Mouse (Mus musculus): ENCODE results near the gene Clcn3. TPM values are rescaled to one million over a fixed set of nuclear protein-coding genes. Genes with fewer than 3 reads are reported as not detected.

Clcn3 gene
- polyA plus RNA-seq, 1 experiment from 2014 or later: 37.5 TPM

GRCm38 (mm10) chr8:60891757-60892156 lies 91.3 kb downstream of the Clcn3 start:
- DNase-seq (ENCODE audit: low spot score) (no peak), ATAC-seq (ENCODE audit: insufficient read depth, low FRiP score, low TSS enrichment) (no peak)
- no peaks in the 10 kb centered on the region for H3K36me3 ChIP-seq (ENCODE audit: control insufficient read depth, insufficient read depth, low read length)
- H3K27me3 ChIP-seq (ENCODE audit: control insufficient read depth, insufficient read depth, low read length): no peaks in the 10 kb centered on the region
- 92% methylated on average over 4 of the region's 4 CpGs for WGBS
- H3K4me2 ChIP-seq (ENCODE audit: low read depth): no peak overlapping the region; the same call in 1 of the 2 replicates
- no peak overlapping the region for H3K9ac ChIP-seq (ENCODE audit: low read length)
- H3K4me3 ChIP-seq (ENCODE audit: low read depth, low read length): no peak overlapping the region
- H3K9me3 ChIP-seq (ENCODE audit: control insufficient read depth, low read length): no peaks in the 10 kb centered on the region
- no peak overlapping the region for H3K27ac ChIP-seq (ENCODE audit: low read depth, low read length)
- H3K4me1 ChIP-seq (ENCODE audit: control insufficient read depth, insufficient read depth, low read length): 0 out of 2 replicates have a peak, but pooled peaks cover 9% of the 10 kb centered on the region

- DNase-seq (ENCODE audit: low spot score) (no peak), ATAC-seq (ENCODE audit: insufficient read depth, low FRiP score, low TSS enrichment) (no peak)
- Histone ChIP-seq H3K9ac (ENCODE audit: low read length) (peak overlapping the region; percentile 73), H3K4me2 (ENCODE audit: low read depth) (peak overlapping the region; percentile 65), H3K4me1 (ENCODE audit: control insufficient read depth, insufficient read depth, low read length) (0 out of 2 replicates have a peak, but pooled peaks cover 9% of the 10 kb centered on the region), H3K4me3 (ENCODE audit: low read depth, low read length) (peak overlapping the region; percentile 73), H3K36me3 (ENCODE audit: control insufficient read depth, insufficient read depth, low read length) (no peaks in the 10 kb centered on the region), H3K9me3 (ENCODE audit: control insufficient read depth, low read length) (no peaks in the 10 kb centered on the region), H3K27me3 (ENCODE audit: control insufficient read depth, insufficient read depth, low read length) (no peaks in the 10 kb centered on the region), H3K27ac (ENCODE audit: low read depth, low read length) (no peak overlapping the region)
- 2% methylated on average over 22 of the region's 23 CpGs for WGBS
Measured at GRCm38 (mm10) chr8:60890520-60890874, 92.6 kb downstream of the Clcn3 start.

GRCm38 (mm10) chr8:60889843-60890519 lies 93.1 kb downstream of the Clcn3 start, which contains the start of gene Hpf1:
TSS of gene Hpf1 (plus strand) at chr8:60890418.
- Histone ChIP-seq H3K9ac (ENCODE audit: low read length) (peak within 1 kb of the TSS; percentile 73), H3K4me3 (ENCODE audit: low read depth, low read length) (peak within 1 kb of the TSS; percentile 73), H3K27ac (ENCODE audit: low read depth, low read length) (no peak within 1 kb of the TSS), H3K9me3 (ENCODE audit: control insufficient read depth, low read length) (no peaks in the 10 kb centered on the region), H3K36me3 (ENCODE audit: control insufficient read depth, insufficient read depth, low read length) (no peaks in the 10 kb centered on the region), H3K4me2 (ENCODE audit: low read depth) (peak within 1 kb of the TSS; percentile 65), H3K4me1 (ENCODE audit: control insufficient read depth, insufficient read depth, low read length) (0 out of 2 replicates have a peak, but pooled peaks cover 9% of the 10 kb centered on the region), H3K27me3 (ENCODE audit: control insufficient read depth, insufficient read depth, low read length) (no peaks in the 10 kb centered on the region)
- ATAC-seq (ENCODE audit: insufficient read depth, low FRiP score, low TSS enrichment): peak; percentile 98
- WGBS: 6% methylated on average over 43 of the region's 43 CpGs
- DNase-seq (ENCODE audit: low spot score): peak; percentile 98

GRCm38 (mm10) chr8:60889131-60889842 lies 93.8 kb downstream of the Clcn3 start:
- no peak overlapping the region for H3K4me3 ChIP-seq (ENCODE audit: low read depth, low read length)
- H3K4me1 ChIP-seq (ENCODE audit: control insufficient read depth, insufficient read depth, low read length): 0 out of 2 replicates have a peak, but pooled peaks cover 9% of the 10 kb centered on the region
- 83% methylated on average over 11 of the region's 11 CpGs for WGBS
- no peak overlapping the region for H3K9ac ChIP-seq (ENCODE audit: low read length)
- ATAC-seq (ENCODE audit: insufficient read depth, low FRiP score, low TSS enrichment) (no peak), DNase-seq (ENCODE audit: low spot score) (no peak)
- H3K27ac ChIP-seq (ENCODE audit: low read depth, low read length): no peak overlapping the region
- H3K9me3 ChIP-seq (ENCODE audit: control insufficient read depth, low read length): no peaks in the 10 kb centered on the region
- H3K36me3 ChIP-seq (ENCODE audit: control insufficient read depth, insufficient read depth, low read length): no peaks in the 10 kb centered on the region
- no peak overlapping the region for H3K4me2 ChIP-seq (ENCODE audit: low read depth)
- no peaks in the 10 kb centered on the region for H3K27me3 ChIP-seq (ENCODE audit: control insufficient read depth, insufficient read depth, low read length)

GRCm38 (mm10) chr8:60886736-60887135 lies 96.4 kb downstream of the Clcn3 start:
- Histone ChIP-seq H3K4me3 (ENCODE audit: low read depth, low read length) (no peak overlapping the region), H3K4me1 (ENCODE audit: control insufficient read depth, insufficient read depth, low read length) (0 out of 2 replicates have a peak, but pooled peaks cover 9% of the 10 kb centered on the region), H3K4me2 (ENCODE audit: low read depth) (no peak overlapping the region), H3K27ac (ENCODE audit: low read depth, low read length) (no peak overlapping the region), H3K9me3 (ENCODE audit: control insufficient read depth, low read length) (no peaks in the 10 kb centered on the region), H3K9ac (ENCODE audit: low read length) (no peak overlapping the region), H3K27me3 (ENCODE audit: control insufficient read depth, insufficient read depth, low read length) (no peaks in the 10 kb centered on the region), H3K36me3 (ENCODE audit: control insufficient read depth, insufficient read depth, low read length) (no peaks in the 10 kb centered on the region)
- WGBS: 71% methylated on average over 6 of the region's 6 CpGs
- ATAC-seq (ENCODE audit: insufficient read depth, low FRiP score, low TSS enrichment) (no peak), DNase-seq (ENCODE audit: low spot score) (no peak)

GRCm38 (mm10) chr8:60883419-60884137 lies 99.5 kb downstream of the Clcn3 start:
- ATAC-seq (ENCODE audit: insufficient read depth, low FRiP score, low TSS enrichment): no peak
- Histone ChIP-seq H3K9me3 (ENCODE audit: control insufficient read depth, low read length) (no peaks in the 10 kb centered on the region), H3K4me1 (ENCODE audit: control insufficient read depth, insufficient read depth, low read length) (no peaks in the 10 kb centered on the region), H3K4me3 (ENCODE audit: low read depth, low read length) (no peak overlapping the region), H3K9ac (ENCODE audit: low read length) (no peak overlapping the region), H3K27me3 (ENCODE audit: control insufficient read depth, insufficient read depth, low read length) (no peaks in the 10 kb centered on the region), H3K27ac (ENCODE audit: low read depth, low read length) (no peak overlapping the region), H3K4me2 (ENCODE audit: low read depth) (no peak overlapping the region), H3K36me3 (ENCODE audit: control insufficient read depth, insufficient read depth, low read length) (no peaks in the 10 kb centered on the region)
- no peak for DNase-seq (ENCODE audit: low spot score)
- 63% methylated on average over 4 of the region's 4 CpGs for WGBS

- Histone ChIP-seq H3K4me1 (ENCODE audit: control insufficient read depth, insufficient read depth, low read length) (no peaks in the 10 kb centered on the region), H3K27me3 (ENCODE audit: control insufficient read depth, insufficient read depth, low read length) (no peaks in the 10 kb centered on the region), H3K36me3 (ENCODE audit: control insufficient read depth, insufficient read depth, low read length) (no peaks in the 10 kb centered on the region), H3K4me2 (ENCODE audit: low read depth) (no peak overlapping the region), H3K9ac (ENCODE audit: low read length) (no peak overlapping the region), H3K27ac (ENCODE audit: low read depth, low read length) (no peak overlapping the region), H3K4me3 (ENCODE audit: low read depth, low read length) (no peak overlapping the region), H3K9me3 (ENCODE audit: control insufficient read depth, low read length) (no peaks in the 10 kb centered on the region)
- DNase-seq (ENCODE audit: low spot score) (no peak), ATAC-seq (ENCODE audit: insufficient read depth, low FRiP score, low TSS enrichment) (no peak)
- 56% methylated on average over 2 of the region's 2 CpGs for WGBS
Measured at GRCm38 (mm10) chr8:60878617-60879016, 104.5 kb downstream of the Clcn3 start.

- Histone ChIP-seq H3K4me3 (ENCODE audit: low read depth, low read length) (no peak overlapping the region), H3K9ac (ENCODE audit: low read length) (no peak overlapping the region), H3K4me2 (ENCODE audit: low read depth) (no peak overlapping the region), H3K9me3 (ENCODE audit: control insufficient read depth, low read length) (no peaks in the 10 kb centered on the region), H3K4me1 (ENCODE audit: control insufficient read depth, insufficient read depth, low read length) (no peaks in the 10 kb centered on the region), H3K27ac (ENCODE audit: low read depth, low read length) (no peak overlapping the region), H3K36me3 (ENCODE audit: control insufficient read depth, insufficient read depth, low read length) (no peaks in the 10 kb centered on the region), H3K27me3 (ENCODE audit: control insufficient read depth, insufficient read depth, low read length) (no peaks in the 10 kb centered on the region)
- no peak for DNase-seq (ENCODE audit: low spot score)
- no peak for ATAC-seq (ENCODE audit: insufficient read depth, low FRiP score, low TSS enrichment)
- WGBS: 85% methylated on average over 13 of the region's 13 CpGs
Measured at GRCm38 (mm10) chr8:60870231-60871193, 112.6 kb downstream of the Clcn3 start.
